Mouse (Mus musculus) olfactory bulb, adult 2 months (tissue): ENCODE data around the gene Trpt1.

Source experiments
- CTCF ChIP-seq: fragments of 200-500 bp; IDR thresholded peaks from 2 replicates; pipeline ENCODE4 v1.5.1; 2012; ENCODE audit warnings: low read depth, mild to moderate bottlenecking, low read length, moderate library complexity; ENCODE audit not compliant: insufficient read depth
- POLR2A ChIP-seq: fragments of 200-500 bp; IDR thresholded peaks from 2 replicates; pipeline ENCODE4 v1.6.1; 2012; ENCODE audit warnings: mild to moderate bottlenecking, low read depth, low read length, moderate library complexity; ENCODE audit not compliant: insufficient read depth

GRCm38 (mm10) chr19:7039088-7039720 is 43.3 kb downstream of the Trpt1 start:
- no peak for TF ChIP-seq CTCF
- TF ChIP-seq POLR2A: no peak; the same call in 1 of the 2 replicates
